Mouse (Mus musculus): ENCODE measurements around the gene Speer2. TPM values are rescaled to one million over a fixed set of nuclear protein-coding genes. Genes with fewer than 3 reads are reported as not detected.

Gene Speer2
- polyA plus RNA-seq (2012; rRNA removed), result 0.25 TPM in 1 of 2 replicates, not detected in the other

DNA sequence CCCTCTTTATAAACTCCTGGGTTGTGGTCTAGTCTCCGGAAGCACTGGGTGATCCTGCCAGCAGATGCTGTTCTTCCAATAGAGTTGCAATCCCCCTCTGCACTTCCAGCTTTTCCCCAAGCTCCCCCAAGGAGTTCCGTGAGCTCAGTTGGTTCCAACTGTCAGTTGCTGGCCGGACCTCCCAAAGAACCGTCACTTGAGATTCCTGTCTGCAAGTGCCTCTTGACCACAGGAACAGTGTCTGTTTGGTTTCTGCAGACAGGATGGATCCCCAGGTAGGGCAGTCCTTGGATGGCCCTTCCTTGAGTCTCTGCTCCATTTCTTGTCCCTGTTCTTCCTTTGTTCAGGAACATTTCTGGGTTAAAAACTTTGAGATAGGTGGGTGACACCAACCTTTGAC lies at the start of gene Speer2:
Gene Speer2 (minus strand): TSS at position 101 of the 400 bp plus-strand sequence.
- no peak for DNase-seq (ENCODE audit: low read depth)

DNA sequence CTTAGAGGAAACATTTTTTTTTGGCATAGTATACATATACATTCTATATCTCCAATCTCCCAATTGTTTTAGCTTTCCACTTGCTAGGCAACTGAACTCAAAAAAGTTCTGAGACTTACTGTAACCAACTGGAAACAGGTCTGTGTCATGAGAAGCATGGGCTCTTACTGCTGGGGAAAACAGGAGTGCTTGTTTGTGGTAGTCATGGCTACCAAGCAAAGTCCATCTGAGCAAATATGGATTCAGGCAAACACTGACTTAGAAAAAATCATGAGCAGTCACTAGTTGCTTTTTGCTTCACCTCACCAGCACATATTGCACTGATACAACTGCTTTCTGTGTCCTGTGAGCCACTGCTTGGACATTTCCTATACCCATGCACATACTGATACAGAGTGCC lies 40.8 kb upstream of the Speer2 start:
- DNase-seq (ENCODE audit: low read depth), result no peak

DNA sequence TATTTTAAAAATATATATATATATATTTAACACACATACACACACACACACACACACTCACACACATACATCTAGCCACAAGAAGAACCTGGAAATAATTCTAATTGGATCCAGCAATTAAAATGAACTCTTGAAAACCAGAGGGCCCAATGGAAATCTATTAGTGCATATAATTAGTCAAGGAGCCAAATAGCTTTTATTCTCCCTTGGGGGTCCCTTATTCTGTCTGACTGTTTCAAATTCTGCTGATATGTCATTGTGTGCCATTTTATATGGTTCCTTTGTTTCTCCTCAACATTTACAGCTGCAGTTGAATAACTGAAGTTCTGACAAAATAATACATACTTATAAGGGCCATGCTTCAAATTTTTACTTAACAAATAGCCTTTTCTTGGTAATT lies 17.2 kb upstream of the Speer2 start:
- DNase-seq (ENCODE audit: low read depth), result no peak

DNA sequence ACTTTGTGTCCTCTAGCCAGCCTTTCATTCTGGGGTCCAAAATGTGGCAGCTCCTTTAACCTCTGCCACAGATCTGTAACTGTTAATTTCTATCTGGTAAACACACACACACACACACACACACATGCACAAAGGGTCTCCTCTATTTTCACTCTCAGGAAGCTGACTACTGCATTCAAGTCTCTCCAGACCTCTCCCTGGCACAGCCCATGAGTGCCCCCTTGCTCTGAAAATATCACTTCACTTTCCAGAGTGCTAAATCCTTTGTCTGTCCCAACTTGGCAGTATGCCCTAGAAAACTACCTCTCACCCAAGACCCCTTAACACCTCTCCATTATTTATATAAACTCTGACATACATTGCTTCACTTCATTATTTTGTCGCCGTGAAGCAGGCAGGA lies 26.9 kb downstream of the Speer2 start:
- no peak for DNase-seq (ENCODE audit: low read depth)

DNA sequence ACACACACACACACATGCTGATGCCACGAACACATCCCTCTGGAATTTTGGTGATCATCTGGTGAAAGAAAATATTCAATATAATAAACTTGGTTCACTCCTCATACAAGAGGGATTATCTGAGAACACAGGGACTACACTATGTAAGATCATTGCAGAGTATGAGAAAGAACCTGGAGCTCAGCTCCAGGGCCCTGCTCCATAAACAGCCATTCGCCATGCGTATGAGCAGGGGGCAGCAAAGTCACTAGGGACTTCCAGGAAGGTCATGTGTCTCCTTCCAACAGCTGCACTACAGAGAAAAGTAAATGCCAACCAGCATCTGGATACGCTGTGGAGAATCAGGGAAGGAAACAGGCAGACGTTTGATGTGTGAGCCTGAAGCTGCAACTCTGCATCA lies 49.9 kb downstream of the Speer2 start:
- no peak for DNase-seq (ENCODE audit: low read depth)

Measured in gonadal fat pad, adult 2 months (tissue).